Mouse (Mus musculus) forebrain, embryonic 12.5 days (tissue): Measurements from ENCODE around the gene Per1. TPM values are rescaled to one million over a fixed set of nuclear protein-coding genes. Genes with fewer than 3 reads are reported as not detected.
A peak's percentile ranks its signal among the peaks of the same experiment; 100 is the strongest.

Source experiments
- ATAC-seq: fragments of 200-750 bp; cut with Nextera tagmentation; 2 replicates; pipeline ENCODE4 v1.8.0; 2017; ENCODE audit warnings: moderate TSS enrichment; ENCODE audit not compliant: low FRiP score
- H3K27ac ChIP-seq: fragments of 300-500 bp; sonication (generic); 2 replicates; pipeline ENCODE4 v1.5.1; 2016; ENCODE audit warnings: mild to moderate bottlenecking
- H3K27me3 ChIP-seq: fragments of 300-500 bp; sonication (generic); 2 replicates; pipeline ENCODE4 v1.6.1; 2016; ENCODE audit warnings: mild to moderate bottlenecking
- H3K36me3 ChIP-seq: fragments of 300-500 bp; sonication (generic); replicated peaks from 2 replicates; pipeline ENCODE4 v1.6.1; 2016; ENCODE audit warnings: mild to moderate bottlenecking
- H3K4me1 ChIP-seq: fragments of 300-500 bp; sonication (generic); 2 replicates; pipeline ENCODE4 v1.6.1; 2016
- H3K4me2 ChIP-seq: fragments of 300-500 bp; sonication (generic); 2 replicates; pipeline ENCODE4 v1.6.1; 2016; ENCODE audit warnings: mild to moderate bottlenecking, moderate library complexity
- H3K4me3 ChIP-seq: fragments of 300-500 bp; sonication (generic); replicated peaks from 2 replicates; pipeline ENCODE4 v1.5.1; 2016; ENCODE audit warnings: mild to moderate bottlenecking
- H3K9ac ChIP-seq: fragments of 300-500 bp; sonication (generic); 2 replicates; pipeline ENCODE4 v1.6.1; 2016; ENCODE audit warnings: mild to moderate bottlenecking
- H3K9me3 ChIP-seq: fragments of 300-500 bp; sonication (generic); 2 replicates; pipeline ENCODE4 v1.6.1; 2016
- WGBS: fragments of 180-500 bp; shearing (Covaris S2); methylation state at CpG from one replicate; pipeline ENCODE4 v1.1.7; 2016; 5-methylcytosine and 5-hydroxymethylcytosine counted together
- polyA plus RNA-seq: library from polyadenylated mRNA; unstranded; fragments of >200 nt; fragmentation: Nextera tagmentation; extraction: Ambion mirVana; gene quantifications from 2 replicates; pipeline ENCODE4 v1.2.1, GENCODE M21; 2016

Per1 gene
- polyA plus RNA-seq, 1 experiment from 2014 or later, result 7.8 TPM

DNA sequence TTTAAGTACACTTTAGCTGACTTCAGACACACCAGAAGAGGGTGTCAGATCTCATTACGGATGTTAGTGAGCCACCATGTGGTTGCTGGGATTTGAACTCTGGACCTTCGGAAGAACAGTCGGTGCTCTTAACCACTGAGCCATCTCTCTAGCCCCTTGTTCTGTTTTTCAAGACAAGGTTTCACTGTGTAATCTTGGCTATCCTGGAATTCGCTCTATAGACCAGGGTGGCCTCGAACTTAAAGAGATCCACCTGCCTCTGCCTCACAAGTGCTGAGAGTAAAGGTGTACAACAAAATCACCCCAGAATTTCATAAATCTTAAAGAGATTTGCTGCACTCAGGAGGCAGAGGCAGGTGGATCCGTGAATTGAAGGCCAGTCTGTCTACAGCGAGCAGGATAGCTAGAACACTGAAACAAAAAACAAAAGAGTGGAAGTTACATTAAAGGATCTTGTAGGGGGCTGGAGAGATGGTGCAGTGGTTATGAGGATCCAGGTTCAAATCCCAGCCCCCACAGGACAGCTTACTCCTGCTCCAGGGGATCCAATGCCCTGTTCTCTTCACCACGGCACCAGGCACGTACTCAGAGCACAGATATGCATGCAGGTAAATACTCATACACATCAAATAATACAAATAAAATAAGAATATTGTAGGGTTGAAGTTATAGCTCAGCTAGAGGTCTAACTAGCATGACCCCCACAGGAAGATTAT, 19.1 kb upstream of the Per1 start:
- WGBS, result 50% methylated on average over 9 of the region's 9 CpGs
- no peak overlapping the region for H3K9ac ChIP-seq
- no peak overlapping the region for H3K27ac ChIP-seq
- H3K27me3 ChIP-seq, result no peaks in the 10 kb centered on the region
- H3K4me2 ChIP-seq, result no peak overlapping the region
- H3K4me3 ChIP-seq, result no peak overlapping the region
- ATAC-seq, result no peak
- peaks cover 25% of the 10 kb centered on the region for H3K4me1 ChIP-seq
- no peaks in the 10 kb centered on the region for H3K9me3 ChIP-seq
- H3K36me3 ChIP-seq, result no peaks in the 10 kb centered on the region

GRCm38 (mm10) chr11:69076572-69076971, 18.4 kb upstream of the Per1 start:
- Histone ChIP-seq H3K36me3 (no peaks in the 10 kb centered on the region), H3K9ac (no peak overlapping the region), H3K4me2 (no peak overlapping the region), H3K27ac (no peak overlapping the region), H3K4me1 (peaks cover 19% of the 10 kb centered on the region), H3K9me3 (no peaks in the 10 kb centered on the region), H3K4me3 (no peak overlapping the region), H3K27me3 (no peaks in the 10 kb centered on the region)
- no peak for ATAC-seq
- WGBS, result 68% methylated on average over 5 of the region's 5 CpGs

DNA sequence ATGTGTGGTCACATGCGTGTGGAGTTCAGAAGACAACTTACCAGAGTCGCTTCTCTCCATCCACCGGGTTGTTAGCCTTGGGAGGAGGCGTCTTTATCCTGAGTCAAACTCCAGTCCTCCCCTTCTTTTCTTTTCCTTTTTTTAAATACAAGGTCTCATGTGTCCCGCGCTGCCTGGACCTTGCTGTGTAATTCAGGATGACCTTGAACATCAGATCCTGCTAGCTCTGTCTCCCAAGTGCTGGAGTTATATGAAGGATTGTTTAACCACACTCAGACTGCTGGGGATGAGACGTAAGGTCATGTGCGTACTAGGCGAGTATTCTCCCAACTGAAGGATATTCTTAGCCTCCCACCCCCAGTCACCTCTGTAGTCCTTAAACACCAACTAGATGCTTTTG, 17.7 kb upstream of the Per1 start:
- Histone ChIP-seq H3K27ac (no peak overlapping the region), H3K4me3 (no peak overlapping the region), H3K9ac (no peak overlapping the region), H3K36me3 (no peaks in the 10 kb centered on the region), H3K27me3 (no peaks in the 10 kb centered on the region), H3K4me2 (no peak overlapping the region), H3K9me3 (no peaks in the 10 kb centered on the region), H3K4me1 (peaks cover 15% of the 10 kb centered on the region)
- no peak for ATAC-seq
- WGBS, result 86% methylated on average over 9 of the region's 9 CpGs

GRCm38 (mm10) chr11:69078041-69078440, 17.0 kb upstream of the Per1 start:
- Histone ChIP-seq H3K27ac (no peak overlapping the region), H3K9me3 (no peaks in the 10 kb centered on the region), H3K4me2 (no peak overlapping the region), H3K4me3 (no peak overlapping the region), H3K36me3 (no peaks in the 10 kb centered on the region), H3K9ac (no peak overlapping the region), H3K4me1 (peaks cover 11% of the 10 kb centered on the region; the same call in 1 of the 2 replicates), H3K27me3 (no peaks in the 10 kb centered on the region)
- WGBS, result 82% methylated on average over 6 of the region's 6 CpGs
- ATAC-seq, result no peak

DNA sequence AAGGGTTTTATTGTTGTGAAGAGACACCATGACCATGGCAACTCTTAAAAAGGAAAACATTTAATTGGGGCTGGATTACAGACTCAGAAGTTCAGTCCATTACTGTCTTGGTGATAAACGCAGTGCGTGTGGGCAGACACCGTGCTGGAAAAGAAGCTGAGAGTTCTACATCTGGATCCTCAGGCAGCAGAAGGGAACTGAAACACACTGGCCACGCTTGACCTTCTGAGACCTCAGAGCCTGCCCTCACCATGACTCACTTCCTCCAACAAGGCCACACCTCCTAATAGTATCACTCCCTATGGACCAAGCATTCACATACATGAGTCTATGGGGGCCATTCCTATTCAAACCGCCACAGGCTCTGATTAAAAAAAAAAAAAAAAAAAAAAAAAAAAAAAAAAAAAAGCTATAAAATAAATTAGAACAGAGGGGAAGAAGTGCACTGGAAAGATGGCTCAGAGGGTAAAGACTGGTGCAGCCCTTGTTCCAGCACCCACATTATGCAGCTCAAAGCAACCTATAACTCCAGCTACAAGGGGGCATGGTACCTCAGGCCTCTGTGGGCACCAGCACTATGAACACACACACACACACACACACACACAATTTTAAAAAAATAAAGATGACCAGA, 16.1 kb upstream of the Per1 start:
- no peaks in the 10 kb centered on the region for H3K9me3 ChIP-seq
- no peak overlapping the region for H3K4me2 ChIP-seq
- peaks cover 9% of the 10 kb centered on the region; the same call in 1 of the 2 replicates for H3K4me1 ChIP-seq
- ATAC-seq, result no peak
- H3K4me3 ChIP-seq, result no peak overlapping the region
- no peak overlapping the region for H3K27ac ChIP-seq
- WGBS, result 85% methylated on average over 5 of the region's 5 CpGs
- H3K27me3 ChIP-seq, result no peaks in the 10 kb centered on the region
- no peaks in the 10 kb centered on the region for H3K36me3 ChIP-seq
- no peak overlapping the region for H3K9ac ChIP-seq

DNA sequence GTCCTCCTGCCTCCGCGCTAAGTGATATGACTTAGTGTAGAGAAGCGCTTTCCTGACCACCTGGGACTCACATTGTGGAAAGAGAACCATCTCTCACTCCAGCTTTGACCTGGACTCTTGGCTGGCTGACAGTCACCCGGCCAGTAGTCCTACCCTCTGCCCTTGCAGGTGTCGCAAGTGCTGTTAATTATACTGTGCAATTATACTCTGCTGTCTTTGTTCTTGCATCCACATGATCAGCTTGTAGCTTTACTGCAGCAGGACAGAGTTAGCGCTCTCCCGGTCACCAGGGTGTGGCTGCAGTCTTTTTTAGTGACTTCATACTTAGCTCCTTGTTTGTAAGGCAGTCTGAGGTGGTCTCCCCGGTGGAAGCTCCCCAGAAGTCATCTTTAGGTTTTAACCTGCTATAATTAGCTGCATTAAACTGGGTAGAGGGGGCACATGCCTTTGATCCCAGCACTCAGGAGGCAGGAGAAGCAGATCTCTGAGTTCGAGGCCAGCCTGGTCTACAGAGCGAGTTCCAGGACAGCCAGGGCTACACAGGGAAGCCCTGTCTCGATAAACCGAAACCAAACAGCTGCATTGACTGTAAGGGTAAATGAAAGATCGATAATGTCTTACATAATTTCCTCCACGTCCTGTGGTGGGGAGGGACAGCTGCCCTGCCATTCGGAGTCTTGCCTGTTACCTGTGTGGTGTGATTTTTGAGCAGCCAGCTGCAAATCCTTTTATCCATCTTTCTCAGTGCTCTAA, 14.7 kb upstream of the Per1 start:
- no peak for ATAC-seq
- H3K4me3 ChIP-seq, result no peak overlapping the region
- WGBS, result 87% methylated on average over 15 of the region's 15 CpGs
- H3K36me3 ChIP-seq, result no peaks in the 10 kb centered on the region
- H3K9me3 ChIP-seq, result no peaks in the 10 kb centered on the region
- H3K4me2 ChIP-seq, result no peak overlapping the region
- H3K27ac ChIP-seq, result no peak overlapping the region
- H3K27me3 ChIP-seq, result no peaks in the 10 kb centered on the region
- H3K9ac ChIP-seq, result no peak overlapping the region
- H3K4me1 ChIP-seq, result no peaks in the 10 kb centered on the region

DNA sequence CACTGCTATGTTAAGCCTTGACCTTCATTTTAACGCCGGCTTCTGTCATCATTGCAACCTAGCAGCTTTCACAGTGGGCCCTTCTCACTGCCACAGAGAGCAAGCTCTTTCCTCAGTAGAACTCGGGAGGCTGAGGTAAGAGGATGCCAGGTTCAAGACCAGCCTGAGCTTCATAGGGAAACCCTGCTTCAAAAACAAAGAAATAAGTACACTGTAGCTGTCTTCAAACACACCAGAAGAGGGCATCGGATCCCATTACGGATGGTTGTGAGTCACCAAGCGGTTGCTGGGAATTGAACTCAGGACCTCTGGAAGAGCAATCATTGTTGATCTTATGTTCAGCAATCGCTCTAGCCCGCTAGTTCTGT, 14.2 kb upstream of the Per1 start:
- Histone ChIP-seq H3K27me3 (no peaks in the 10 kb centered on the region), H3K27ac (no peak overlapping the region), H3K4me1 (no peaks in the 10 kb centered on the region), H3K9me3 (no peaks in the 10 kb centered on the region), H3K4me3 (no peak overlapping the region), H3K4me2 (no peak overlapping the region), H3K36me3 (no peaks in the 10 kb centered on the region), H3K9ac (no peak overlapping the region)
- no peak for ATAC-seq
- WGBS, result 89% methylated on average over 8 of the region's 8 CpGs

DNA sequence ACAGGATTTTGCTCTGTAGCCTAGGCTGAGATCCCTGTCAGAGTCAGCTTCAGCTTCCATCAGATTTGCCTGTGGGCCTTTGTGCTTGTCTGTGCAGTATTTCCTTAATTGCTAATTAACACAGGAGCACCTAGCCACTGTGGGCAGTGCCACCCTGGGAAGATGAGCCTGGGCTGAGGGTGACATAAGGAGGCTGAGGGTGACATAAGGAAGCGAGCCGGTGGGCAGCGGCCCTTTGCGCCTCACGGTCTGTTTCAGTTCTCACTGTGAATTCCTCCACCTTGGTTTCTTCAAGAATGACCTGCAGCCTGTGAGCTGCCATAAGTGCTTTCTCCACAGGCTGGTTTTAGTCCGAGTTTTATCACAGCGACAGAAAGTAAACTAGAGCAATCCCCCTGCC, 13.4 kb upstream of the Per1 start:
- Histone ChIP-seq H3K9ac (no peak overlapping the region), H3K27me3 (no peaks in the 10 kb centered on the region), H3K4me1 (no peaks in the 10 kb centered on the region), H3K27ac (no peak overlapping the region), H3K4me2 (no peak overlapping the region), H3K36me3 (no peaks in the 10 kb centered on the region), H3K4me3 (no peak overlapping the region), H3K9me3 (no peaks in the 10 kb centered on the region)
- no peak for ATAC-seq
- WGBS, result 87% methylated on average over 7 of the region's 7 CpGs

DNA sequence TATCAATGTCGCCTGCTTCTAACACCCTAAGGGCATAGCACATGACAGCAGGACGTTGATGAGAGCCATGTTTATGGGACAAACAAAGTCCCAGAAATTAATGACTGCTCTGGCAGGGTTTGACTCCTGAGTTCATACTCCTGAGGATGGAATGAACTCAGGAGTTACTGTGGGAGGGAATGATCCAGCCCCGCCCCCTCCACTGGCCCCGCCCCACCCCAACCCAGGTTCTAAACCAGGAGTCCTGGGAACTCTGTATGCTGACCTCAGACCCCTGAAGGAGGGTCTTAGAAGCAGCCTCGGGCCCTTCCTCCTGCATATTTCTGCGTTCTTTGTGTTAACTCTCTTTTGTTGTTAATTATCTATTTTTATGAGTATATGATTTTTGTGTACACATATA, 9.4 kb upstream of the Per1 start:
- Histone ChIP-seq H3K9me3 (no peaks in the 10 kb centered on the region), H3K9ac (no peak overlapping the region)
- WGBS, result 73% methylated on average over 6 of the region's 6 CpGs

DNA sequence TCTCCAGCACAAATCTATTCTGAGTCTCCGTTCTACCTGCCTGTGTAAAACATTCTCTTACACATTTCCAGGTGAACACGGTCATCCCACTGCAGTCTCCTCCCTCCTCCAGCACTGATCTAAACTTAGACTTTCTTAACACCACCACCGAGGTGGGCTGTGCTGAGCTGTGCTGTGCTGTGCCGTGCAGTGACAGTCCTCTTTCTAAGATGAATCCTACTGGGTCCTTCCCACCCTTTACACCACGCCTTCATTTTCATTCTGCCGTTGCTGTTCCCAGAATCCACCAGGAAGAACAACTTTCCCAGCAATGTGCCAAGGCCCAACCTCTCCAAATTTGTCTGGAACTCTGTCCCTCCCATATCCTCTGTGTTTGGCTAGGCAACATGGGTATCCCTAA, 8.6 kb upstream of the Per1 start:
- no peak for ATAC-seq
- Histone ChIP-seq H3K27ac (peak overlapping the region; percentile 50; the same call in 1 of the 2 replicates), H3K27me3 (no peaks in the 10 kb centered on the region), H3K4me2 (no peak overlapping the region), H3K4me1 (peaks cover 22% of the 10 kb centered on the region), H3K4me3 (no peak overlapping the region), H3K9me3 (no peaks in the 10 kb centered on the region), H3K9ac (no peak overlapping the region), H3K36me3 (peaks cover 15% of the 10 kb centered on the region)
- WGBS, result 67% methylated on average over 6 of the region's 6 CpGs

More for the DNA sequence above, 9.4 kb upstream of the Per1 start:
- H3K27me3 ChIP-seq, result no peaks in the 10 kb centered on the region
- H3K36me3 ChIP-seq, result peaks cover 9% of the 10 kb centered on the region; the same call in 1 of the 2 replicates
- H3K27ac ChIP-seq, result no peak overlapping the region
- ATAC-seq, result no peak
- no peak overlapping the region for H3K4me2 ChIP-seq
- H3K4me3 ChIP-seq, result no peak overlapping the region
- peaks cover 18% of the 10 kb centered on the region for H3K4me1 ChIP-seq

DNA sequence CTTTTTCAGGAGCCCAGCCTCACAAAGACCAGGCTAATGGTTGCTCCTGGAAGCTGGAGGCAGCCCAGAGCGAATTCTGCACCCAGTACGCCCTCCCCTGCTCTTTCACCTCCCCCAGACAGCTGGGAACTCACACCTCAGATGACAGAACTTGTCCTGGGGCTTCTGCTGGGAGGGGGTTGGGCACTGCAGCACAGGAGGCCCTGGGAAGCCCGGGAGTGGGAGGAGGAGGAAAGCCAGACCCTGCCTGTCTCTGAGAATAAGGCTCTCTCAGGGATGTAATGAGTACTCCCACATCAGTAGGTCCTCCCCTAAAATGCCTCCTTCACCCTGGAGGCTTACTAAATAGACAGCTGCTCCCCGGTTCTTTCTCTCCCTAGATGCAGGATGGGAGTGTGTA, 7.9 kb upstream of the Per1 start:
- H3K27me3 ChIP-seq, result no peaks in the 10 kb centered on the region
- 42% methylated on average over 4 of the region's 4 CpGs for WGBS
- peak overlapping the region; percentile 25; the same call in 1 of the 2 replicates for H3K9ac ChIP-seq
- no peak for ATAC-seq
- H3K4me1 ChIP-seq, result peaks cover 22% of the 10 kb centered on the region
- H3K36me3 ChIP-seq, result peaks cover 21% of the 10 kb centered on the region
- no peak overlapping the region; the same call in 1 of the 2 replicates for H3K4me3 ChIP-seq
- no peaks in the 10 kb centered on the region for H3K9me3 ChIP-seq
- no peak overlapping the region for H3K4me2 ChIP-seq
- peak overlapping the region; percentile 50; the same call in 1 of the 2 replicates for H3K27ac ChIP-seq

GRCm38 (mm10) chr11:69087597-69087996, 7.4 kb upstream of the Per1 start:
- Histone ChIP-seq H3K4me1 (peaks cover 22% of the 10 kb centered on the region), H3K9ac (peak overlapping the region; percentile 99; the same call in 1 of the 2 replicates), H3K27ac (0 out of 2 replicates have a peak overlapping the region, but pooled peaks have one; percentile 91), H3K36me3 (peaks cover 21% of the 10 kb centered on the region), H3K27me3 (no peaks in the 10 kb centered on the region), H3K9me3 (no peaks in the 10 kb centered on the region), H3K4me2 (peak overlapping the region; percentile 98), H3K4me3 (no peak overlapping the region)
- WGBS, result 63% methylated on average over 2 of the region's 2 CpGs
- no peak for ATAC-seq
